Mouse (Mus musculus): ENCODE data around the gene Wipf2. TPM values are rescaled to one million over a fixed set of nuclear protein-coding genes. Genes with fewer than 3 reads are reported as not detected.
A peak's percentile ranks its signal among the peaks of the same experiment; 100 is the strongest.

Gene Wipf2
- polyA plus RNA-seq, 1 experiment from 2014 or later: 5.0 TPM

DNA sequence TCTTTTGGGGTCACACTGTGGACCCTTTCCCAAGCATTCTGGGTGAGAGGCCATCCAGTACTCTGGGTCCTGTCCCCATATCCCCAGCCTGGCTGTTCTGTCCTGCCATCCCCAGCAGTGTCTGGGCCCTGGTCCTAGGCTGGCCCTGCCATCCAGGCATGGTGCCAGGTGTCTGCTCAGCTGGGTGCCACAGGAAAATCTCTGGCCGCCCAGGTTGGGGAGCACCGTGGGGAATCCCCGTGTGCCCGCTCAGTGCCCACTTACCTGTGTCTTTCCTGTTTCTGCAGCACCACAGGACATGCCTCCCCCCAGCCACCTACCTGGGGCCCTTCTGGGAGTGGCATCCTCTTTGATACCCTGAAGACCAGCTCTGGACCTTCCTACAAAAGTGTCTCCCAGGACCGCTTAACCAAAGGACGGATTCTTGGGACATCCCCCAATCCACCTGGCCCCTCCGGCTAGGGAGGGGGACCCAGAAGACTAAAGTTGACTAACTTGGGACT is 86.6 kb downstream of the Wipf2 start:
- peaks cover 26% of the 10 kb centered on the region for H3K36me3 ChIP-seq
- ATAC-seq (ENCODE audit: insufficient number of reproducible peaks, insufficient read depth, low FRiP score, low TSS enrichment): no peak
- no peak overlapping the region for H3K27ac ChIP-seq
- no peaks in the 10 kb centered on the region for H3K27me3 ChIP-seq
- no peak overlapping the region for H3K4me2 ChIP-seq (replicated peaks)
- WGBS: 79% methylated on average over 7 of the region's 7 CpGs
- H3K4me3 ChIP-seq: no peak overlapping the region
- H3K9ac ChIP-seq: no peak overlapping the region
- H3K9me3 ChIP-seq: no peaks in the 10 kb centered on the region
- peaks cover 69% of the 10 kb centered on the region for H3K4me1 ChIP-seq

DNA sequence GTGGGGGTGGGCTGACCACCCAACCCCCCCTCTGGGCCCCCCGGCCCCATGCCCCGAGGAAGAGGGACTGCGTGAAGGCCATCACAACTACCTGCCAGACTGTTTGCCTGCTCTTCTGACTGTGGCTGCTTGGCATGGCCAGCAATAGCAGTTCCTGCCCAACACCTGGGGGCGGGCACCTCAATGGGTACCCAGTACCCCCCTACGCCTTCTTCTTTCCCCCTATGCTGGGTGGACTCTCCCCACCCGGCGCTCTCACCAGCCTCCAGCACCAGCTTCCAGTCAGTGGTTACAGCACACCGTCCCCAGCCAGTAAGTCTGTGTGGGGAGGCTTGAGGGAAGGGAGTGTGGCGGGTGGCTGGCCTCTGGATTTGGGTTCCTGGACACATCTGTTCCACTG is 87.0 kb downstream of the Wipf2 start:
- peaks cover 69% of the 10 kb centered on the region for H3K4me1 ChIP-seq
- 83% methylated on average over 9 of the region's 9 CpGs for WGBS
- H3K27ac ChIP-seq: no peak overlapping the region

DNA sequence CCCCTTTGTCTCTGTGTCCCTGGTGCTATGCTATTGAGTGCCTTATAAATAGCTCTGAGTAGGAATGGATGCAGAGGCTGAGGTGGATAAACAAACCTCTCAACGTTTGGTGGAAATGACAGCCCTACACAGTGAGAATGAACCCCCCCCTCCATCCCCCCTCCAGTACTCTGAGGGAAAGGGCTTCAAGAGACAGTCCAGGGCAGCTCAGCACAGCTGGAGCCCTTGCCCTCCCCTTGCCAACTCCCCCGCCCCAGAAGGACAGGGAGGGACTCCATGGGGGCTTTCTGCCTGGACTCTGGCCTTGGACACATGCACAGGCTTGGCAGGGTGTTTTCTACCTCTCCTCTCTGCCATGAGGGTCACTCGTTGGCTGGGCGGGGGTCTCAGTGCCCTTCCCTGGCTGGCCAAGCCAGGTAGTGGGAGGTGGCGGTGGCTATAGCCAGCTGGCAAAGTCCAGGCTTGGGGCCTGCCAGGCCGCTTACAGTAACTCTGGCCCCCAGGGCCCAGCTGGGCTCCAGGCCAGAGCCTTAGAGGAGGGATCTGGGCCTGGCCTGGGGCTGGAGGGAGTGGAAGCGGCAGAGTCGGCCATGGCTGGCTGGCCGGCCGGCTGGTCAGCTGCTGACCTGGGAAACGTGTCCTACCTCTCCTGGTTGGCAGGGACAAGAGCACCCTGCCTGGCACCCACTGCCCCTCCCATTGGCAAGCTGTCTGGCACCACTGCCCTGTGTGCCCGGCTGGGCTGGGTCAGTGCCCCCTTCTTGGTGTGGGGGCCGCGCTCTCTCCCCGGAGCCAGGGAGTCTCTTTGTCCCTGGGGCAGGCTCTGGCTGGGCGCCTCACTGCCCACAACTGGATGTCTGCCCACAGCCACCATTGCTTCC is 87.8 kb downstream of the Wipf2 start:
- ATAC-seq (ENCODE audit: insufficient number of reproducible peaks, insufficient read depth, low FRiP score, low TSS enrichment): no peak
- Histone ChIP-seq H3K9me3 (no peaks in the 10 kb centered on the region), H3K36me3 (peaks cover 27% of the 10 kb centered on the region), H3K27ac (peak overlapping the region; percentile 60; the same call in 1 of the 2 replicates), H3K9ac (no peak overlapping the region; the same call in 1 of the 2 replicates), H3K27me3 (no peaks in the 10 kb centered on the region), H3K4me1 (peaks cover 68% of the 10 kb centered on the region), H3K4me3 (no peak overlapping the region), H3K4me2 (replicated peaks) (no peak overlapping the region)
- WGBS: 72% methylated on average over 16 of the region's 16 CpGs

More for the DNA sequence above, 87.0 kb downstream of the Wipf2 start:
- Histone ChIP-seq H3K4me3 (no peak overlapping the region), H3K9me3 (no peaks in the 10 kb centered on the region), H3K4me2 (replicated peaks) (no peak overlapping the region), H3K27me3 (no peaks in the 10 kb centered on the region), H3K36me3 (peaks cover 26% of the 10 kb centered on the region), H3K9ac (no peak overlapping the region)
- ATAC-seq (ENCODE audit: insufficient number of reproducible peaks, insufficient read depth, low FRiP score, low TSS enrichment): no peak

DNA sequence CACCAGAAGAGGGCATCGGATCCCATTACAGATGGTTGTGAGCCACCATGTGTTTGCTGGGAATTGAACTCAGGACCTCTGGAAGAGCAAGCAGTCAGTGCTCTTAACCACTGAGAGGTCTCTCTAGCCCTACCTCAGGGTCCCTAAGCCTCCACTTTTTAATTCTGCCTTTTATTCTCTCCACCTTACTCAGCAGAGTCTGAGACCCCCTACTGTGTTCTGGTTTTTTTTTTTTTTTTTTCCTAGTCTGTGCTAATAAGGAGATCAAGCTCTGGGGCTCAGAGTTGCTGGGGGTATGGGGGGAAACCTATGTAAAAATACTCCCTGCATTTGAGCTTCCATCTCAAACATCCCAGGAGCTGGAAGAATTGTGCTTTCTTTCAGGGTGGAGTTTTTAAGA is 88.7 kb downstream of the Wipf2 start:
- Histone ChIP-seq H3K27me3 (no peaks in the 10 kb centered on the region), H3K9me3 (no peaks in the 10 kb centered on the region), H3K4me3 (no peak overlapping the region), H3K4me1 (peaks cover 66% of the 10 kb centered on the region), H3K27ac (no peak overlapping the region), H3K9ac (no peak overlapping the region), H3K4me2 (replicated peaks) (no peak overlapping the region), H3K36me3 (peaks cover 36% of the 10 kb centered on the region)
- 79% methylated on average over 1 of the region's 1 CpGs for WGBS
- no peak for ATAC-seq (ENCODE audit: insufficient number of reproducible peaks, insufficient read depth, low FRiP score, low TSS enrichment)

DNA sequence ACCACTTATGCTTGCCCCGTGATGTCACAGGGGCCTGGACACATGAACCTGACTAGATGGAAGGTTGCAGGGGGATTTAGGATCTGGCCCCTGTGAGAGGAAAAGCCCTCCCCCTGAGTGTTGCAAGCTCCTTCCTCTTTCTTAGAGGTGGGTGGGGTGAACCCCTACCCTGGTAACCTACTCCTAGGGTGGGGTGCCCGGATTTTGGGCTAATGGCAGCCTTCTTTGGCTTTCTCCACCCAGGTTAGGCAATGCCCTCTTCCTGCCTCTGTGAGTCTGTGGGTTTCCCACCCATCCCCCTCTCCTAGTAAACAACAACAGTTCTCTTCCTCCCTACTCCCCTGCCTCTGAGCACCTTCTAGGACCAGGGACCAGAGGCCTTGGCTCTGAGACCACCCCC is 89.3 kb downstream of the Wipf2 start:
- Histone ChIP-seq H3K27ac (no peak overlapping the region), H3K27me3 (no peaks in the 10 kb centered on the region), H3K4me3 (no peak overlapping the region), H3K9ac (no peak overlapping the region), H3K36me3 (peaks cover 42% of the 10 kb centered on the region), H3K4me1 (peaks cover 64% of the 10 kb centered on the region), H3K9me3 (no peaks in the 10 kb centered on the region), H3K4me2 (replicated peaks) (no peak overlapping the region)
- ATAC-seq (ENCODE audit: insufficient number of reproducible peaks, insufficient read depth, low FRiP score, low TSS enrichment): no peak
- WGBS: 55% methylated on average over 2 of the region's 2 CpGs

DNA sequence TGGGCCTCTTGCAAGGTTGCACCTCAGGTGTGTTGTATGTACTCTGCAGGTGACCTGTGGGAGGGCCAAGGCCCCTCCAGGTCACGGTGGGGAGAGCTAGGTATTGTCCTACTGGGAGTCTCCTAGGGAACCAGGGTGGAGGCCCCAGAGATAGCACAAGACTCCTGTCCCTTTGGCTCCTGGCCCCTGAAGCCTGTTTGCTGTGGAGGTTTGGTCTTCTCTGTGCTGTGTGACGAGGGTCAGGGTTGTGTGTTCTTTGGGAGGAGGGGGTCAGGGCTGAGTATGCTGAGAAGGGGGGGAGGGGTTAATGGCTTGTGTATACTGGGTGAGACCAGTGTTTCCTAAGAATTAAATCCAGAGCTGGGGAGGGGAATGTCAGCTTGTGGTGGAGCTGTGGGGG is 89.9 kb downstream of the Wipf2 start:
- Histone ChIP-seq H3K27ac (no peak overlapping the region; the same call in 1 of the 2 replicates), H3K4me2 (replicated peaks) (no peak overlapping the region), H3K9ac (no peak overlapping the region), H3K27me3 (no peaks in the 10 kb centered on the region), H3K4me3 (no peak overlapping the region), H3K4me1 (peaks cover 62% of the 10 kb centered on the region), H3K9me3 (no peaks in the 10 kb centered on the region), H3K36me3 (peaks cover 44% of the 10 kb centered on the region)
- 8% methylated on average over 2 of the region's 2 CpGs for whole genome bisulfite sequencing
- no peak for ATAC-seq (ENCODE audit: insufficient number of reproducible peaks, insufficient read depth, low FRiP score, low TSS enrichment)

DNA sequence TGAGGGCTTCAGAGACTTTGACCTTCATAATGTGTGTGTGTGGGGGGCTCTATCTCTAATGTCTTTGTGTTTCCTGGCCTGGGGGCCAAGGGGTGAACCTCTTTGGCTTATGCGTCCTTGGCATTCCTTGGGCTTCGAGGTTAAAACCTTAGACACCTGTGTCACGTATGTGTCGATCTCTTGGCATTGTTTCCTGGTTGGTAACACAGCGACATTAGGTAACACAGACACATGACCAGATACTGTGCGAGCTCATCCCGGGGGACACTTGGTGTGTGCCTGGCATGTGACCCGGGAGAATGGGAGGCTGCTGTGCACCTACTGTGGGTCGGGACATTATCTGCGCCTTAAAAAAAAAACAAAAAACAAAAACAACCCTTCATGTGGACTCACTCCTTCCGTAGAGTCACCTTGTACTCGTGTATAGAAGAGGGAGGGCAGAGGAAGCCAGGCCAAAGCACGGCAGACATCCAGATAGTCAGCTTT is 90.4 kb downstream of the Wipf2 start:
- H3K9ac ChIP-seq: peak overlapping the region; percentile 2; the same call in 1 of the 2 replicates
- ATAC-seq (ENCODE audit: insufficient number of reproducible peaks, insufficient read depth, low FRiP score, low TSS enrichment): no peak
- no peaks in the 10 kb centered on the region for H3K27me3 ChIP-seq
- H3K4me2 ChIP-seq (replicated peaks): peak overlapping the region; percentile 32; the same call in 1 of the 2 replicates
- H3K36me3 ChIP-seq: peaks cover 44% of the 10 kb centered on the region
- 30% methylated on average over 13 of the region's 13 CpGs for WGBS
- no peak overlapping the region for H3K4me3 ChIP-seq
- peak overlapping the region; percentile 81; the same call in 1 of the 2 replicates for H3K27ac ChIP-seq
- H3K9me3 ChIP-seq: no peaks in the 10 kb centered on the region
- peaks cover 64% of the 10 kb centered on the region for H3K4me1 ChIP-seq

DNA sequence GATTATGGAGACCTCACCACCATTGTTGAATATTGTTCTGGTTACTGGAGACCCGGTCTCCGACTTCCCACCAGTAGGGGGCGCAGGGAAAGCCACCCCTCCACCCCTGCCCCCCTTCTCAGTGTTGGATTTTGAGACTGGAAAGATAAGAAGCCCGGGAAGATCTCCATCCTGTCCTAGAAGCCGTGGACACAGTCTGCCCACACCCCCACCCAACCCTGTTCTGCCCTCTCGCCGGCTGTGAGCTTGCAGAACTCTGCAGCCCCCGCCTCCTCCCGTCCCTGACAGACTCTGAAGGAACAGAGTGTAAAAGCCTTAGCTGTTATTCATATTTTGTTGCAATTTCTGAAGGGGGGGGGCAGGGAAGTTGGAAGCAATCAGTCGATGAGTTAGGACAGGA is 90.9 kb downstream of the Wipf2 start:
- 0 out of 2 replicates have a peak, but pooled peaks have one; percentile 43 for ATAC-seq (ENCODE audit: insufficient number of reproducible peaks, insufficient read depth, low FRiP score, low TSS enrichment)
- peak overlapping the region; percentile 81 for H3K27ac ChIP-seq
- no peaks in the 10 kb centered on the region for H3K9me3 ChIP-seq
- no peak overlapping the region for H3K4me3 ChIP-seq
- WGBS: 7% methylated on average over 10 of the region's 10 CpGs
- H3K9ac ChIP-seq: peak overlapping the region; percentile 2; the same call in 1 of the 2 replicates
- no peaks in the 10 kb centered on the region for H3K27me3 ChIP-seq
- H3K36me3 ChIP-seq: peaks cover 44% of the 10 kb centered on the region
- H3K4me2 ChIP-seq (replicated peaks): peak overlapping the region; percentile 32
- H3K4me1 ChIP-seq: peaks cover 64% of the 10 kb centered on the region

Other genes with a start within 250 kb of the Wipf2 start
- gene Gm12355, start 238.0 kb upstream of the Wipf2 start, polyA plus RNA-seq (2016; fragmentation: Nextera tagmentation; extraction: Ambion mirVana): 1.1 TPM in 2 replicates
- gene Gsdma3, start 237.3 kb upstream of the Wipf2 start, polyA plus RNA-seq (2016; fragmentation: Nextera tagmentation; extraction: Ambion mirVana): not detected in 2 replicates
- gene Gsdma2, start 216.9 kb upstream of the Wipf2 start, polyA plus RNA-seq (2016; fragmentation: Nextera tagmentation; extraction: Ambion mirVana): not detected in 2 replicates
- gene Gsdma, start 199.3 kb upstream of the Wipf2 start, polyA plus RNA-seq (2016; fragmentation: Nextera tagmentation; extraction: Ambion mirVana): 0.05 TPM in 1 of 2 replicates, not detected in the other
- gene Psmd3, start 181.1 kb upstream of the Wipf2 start, polyA plus RNA-seq (2016; fragmentation: Nextera tagmentation; extraction: Ambion mirVana): 246 and 248 TPM in 2 replicates
- not detected in 2 replicates for gene Csf3, start 162.4 kb upstream of the Wipf2 start, polyA plus RNA-seq (2016; fragmentation: Nextera tagmentation; extraction: Ambion mirVana)
- 70.4 and 73.6 TPM in 2 replicates for gene Med24, start 134.2 kb upstream of the Wipf2 start, polyA plus RNA-seq (2016; fragmentation: Nextera tagmentation; extraction: Ambion mirVana)
- gene Thra, start 123.0 kb upstream of the Wipf2 start, polyA plus RNA-seq (2016; fragmentation: Nextera tagmentation; extraction: Ambion mirVana): 29.1 and 34.3 TPM in 2 replicates
- gene Nr1d1, start 88.3 kb upstream of the Wipf2 start, polyA plus RNA-seq (2016; fragmentation: Nextera tagmentation; extraction: Ambion mirVana): 1.6 and 1.7 TPM in 2 replicates
- gene Msl1, start 68.1 kb upstream of the Wipf2 start, polyA plus RNA-seq (2016; fragmentation: Nextera tagmentation; extraction: Ambion mirVana): 35.2 and 35.6 TPM in 2 replicates
- gene Casc3, start 58.7 kb upstream of the Wipf2 start, polyA plus RNA-seq (2016; fragmentation: Nextera tagmentation; extraction: Ambion mirVana): 53.9 and 54.0 TPM in 2 replicates
- gene Rapgefl1, start 26.9 kb upstream of the Wipf2 start, polyA plus RNA-seq (2016; fragmentation: Nextera tagmentation; extraction: Ambion mirVana): 2.6 and 3.1 TPM in 2 replicates
- 33.1 and 34.7 TPM in 2 replicates for gene Cdc6, start 44.2 kb downstream of the Wipf2 start, polyA plus RNA-seq (2016; fragmentation: Nextera tagmentation; extraction: Ambion mirVana)
- 48.8 and 49.2 TPM in 2 replicates for gene Rara, start 64.2 kb downstream of the Wipf2 start, polyA plus RNA-seq (2016; fragmentation: Nextera tagmentation; extraction: Ambion mirVana)
- gene Gjd3, start 119.4 kb downstream of the Wipf2 start, polyA plus RNA-seq (2016; fragmentation: Nextera tagmentation; extraction: Ambion mirVana): 0.73 and 1.4 TPM in 2 replicates
- 288 and 289 TPM in 2 replicates for gene Top2a, start 160.6 kb downstream of the Wipf2 start, polyA plus RNA-seq (2016; fragmentation: Nextera tagmentation; extraction: Ambion mirVana)
- gene Igfbp4, start 177.6 kb downstream of the Wipf2 start, polyA plus RNA-seq (2016; fragmentation: Nextera tagmentation; extraction: Ambion mirVana): 942 and 961 TPM in 2 replicates
- gene Tns4, start 225.7 kb downstream of the Wipf2 start, polyA plus RNA-seq (2016; fragmentation: Nextera tagmentation; extraction: Ambion mirVana): 0.24 and 0.28 TPM in 2 replicates

Data from embryonic facial prominence, embryonic 12.5 days (tissue).